Mouse (Mus musculus) cerebellum, postnatal 14 days (tissue): Measurements from ENCODE around the gene Lrrc4b.

Experiments used
- DNase-seq, 2 experiments: peaks; one replicate each; pipeline ENCODE4 v3.0.0; 2021; ENCODE audit warnings: mixed read lengths in 2 of 2

Lrrc4b gene

GRCm38 (mm10) chr7:44428968-44429521, at the start of gene Lrrc4b:
Lrrc4b (plus strand) TSS chr7:44429018.
- DNase-seq, result peak; percentile 79

- DNase-seq, result peak; percentile 56 to 63
Measured at GRCm38 (mm10) chr7:44382541-44382940, 46.3 kb upstream of the Lrrc4b start.

GRCm38 (mm10) chr7:44383980-44384715, 44.7 kb upstream of the Lrrc4b start, which contains the start of gene Syt3:
Syt3 (plus strand) TSS chr7:44384102.
- DNase-seq, result peak; percentile 87 to 92

- no peak for DNase-seq
Measured at GRCm38 (mm10) chr7:44384716-44385059, 44.1 kb upstream of the Lrrc4b start.

DNA sequence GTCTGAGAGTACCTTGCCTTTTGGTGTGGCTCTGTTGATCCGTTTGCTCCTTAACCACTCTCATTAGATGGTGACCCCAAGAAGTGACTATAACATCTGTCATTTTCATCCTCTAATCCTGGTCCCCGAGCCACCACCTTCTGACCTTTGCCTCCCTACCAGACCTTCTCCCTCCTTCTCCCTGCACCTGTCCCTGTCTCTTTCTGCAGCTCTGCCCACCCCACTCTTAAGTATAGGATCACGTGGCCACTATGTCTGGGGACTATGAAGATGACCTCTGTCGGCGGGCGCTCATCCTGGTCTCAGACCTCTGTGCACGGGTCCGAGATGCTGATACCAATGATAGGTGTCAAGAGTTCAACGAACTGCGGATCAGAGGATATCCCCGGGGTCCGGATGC, 43.1 kb upstream of the Lrrc4b start, which contains the start of gene 1700008O03Rik:
TSS of gene 1700008O03Rik (minus strand) at position 101 of the 400 bp plus-strand sequence.
- no peak for DNase-seq

DNA sequence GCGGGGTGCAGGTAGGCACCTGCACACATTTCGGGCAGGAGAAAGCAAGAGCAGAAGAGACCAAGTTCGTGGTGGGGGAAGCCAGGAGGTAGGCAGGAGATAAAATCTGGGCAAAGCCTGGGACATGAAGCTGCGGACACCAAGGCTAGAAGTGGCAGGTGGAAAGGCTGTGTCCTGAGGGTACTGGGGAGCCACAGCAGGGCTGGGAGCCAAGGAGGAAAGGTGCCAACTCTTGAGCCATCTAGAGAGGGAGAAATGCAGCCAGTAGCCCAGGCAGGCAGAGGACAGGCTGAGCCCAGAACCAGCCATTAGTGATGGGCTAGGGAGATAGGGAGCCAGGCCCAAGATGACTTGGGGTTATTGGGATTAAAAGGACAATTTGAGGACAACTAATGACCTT, 37.0 kb upstream of the Lrrc4b start:
- DNase-seq, result peak; percentile 97

GRCm38 (mm10) chr7:44392341-44392740, 36.5 kb upstream of the Lrrc4b start:
- peak; percentile 27 to 31 for DNase-seq

GRCm38 (mm10) chr7:44393284-44393683, 35.5 kb upstream of the Lrrc4b start:
- DNase-seq, result peak; percentile 31 to 32

GRCm38 (mm10) chr7:44398570-44398969, 30.2 kb upstream of the Lrrc4b start:
- DNase-seq, result peak; percentile 75 to 82

- DNase-seq, result no peak
Measured at GRCm38 (mm10) chr7:44401673-44402072, 27.1 kb upstream of the Lrrc4b start.

DNA sequence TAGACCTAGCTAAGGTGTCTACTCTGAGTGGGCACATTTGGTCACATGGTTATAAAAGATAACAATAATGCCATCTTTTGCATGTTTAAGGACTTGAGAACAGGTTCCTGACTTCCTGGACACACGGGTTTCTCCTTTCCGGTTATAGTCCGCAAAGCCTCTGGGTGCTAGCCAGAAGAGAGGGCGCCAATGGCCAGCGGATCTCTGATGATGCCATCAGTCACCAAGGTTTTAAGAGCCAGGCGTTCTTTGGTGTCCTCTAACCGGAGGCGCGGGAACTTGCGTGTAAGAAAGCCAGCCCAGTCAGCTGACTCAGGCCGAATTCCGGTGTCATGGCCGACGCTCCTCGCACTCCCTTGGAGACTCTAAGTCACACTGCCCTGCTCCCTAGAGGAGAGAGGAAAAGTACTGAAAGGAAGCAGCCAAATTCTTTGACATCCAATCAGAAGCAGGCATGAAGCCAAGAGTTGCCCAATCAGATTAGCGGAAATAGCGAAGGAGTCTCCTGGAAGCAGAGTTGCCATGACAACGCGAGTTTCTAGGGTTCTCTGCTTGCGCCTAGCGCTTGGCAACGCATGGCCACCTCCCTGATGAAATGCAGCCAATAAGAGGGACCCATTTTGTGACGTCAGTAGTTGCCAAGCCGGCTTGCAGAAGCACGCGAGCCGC, 23.3 kb upstream of the Lrrc4b start:
- peak; percentile 97 for DNase-seq

DNA sequence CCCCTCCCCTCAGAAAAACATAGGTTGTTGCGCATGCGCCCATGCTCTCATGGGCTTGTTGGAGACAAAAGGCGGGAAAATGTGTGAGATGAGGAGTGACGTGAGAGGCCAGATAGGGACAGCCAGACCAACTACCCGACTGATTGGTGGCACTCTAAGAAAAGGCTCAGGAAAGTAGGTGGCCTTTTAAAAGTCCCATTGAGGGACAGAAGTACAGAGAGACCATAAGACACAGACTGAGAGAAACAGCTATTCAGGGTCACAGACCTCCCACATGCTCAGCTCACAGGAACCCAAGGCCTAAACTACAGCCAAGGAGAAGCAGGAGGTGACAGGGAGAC, 22.8 kb upstream of the Lrrc4b start:
- DNase-seq, result no peak

- no peak for DNase-seq
Measured at GRCm38 (mm10) chr7:44411144-44411543, 17.7 kb upstream of the Lrrc4b start.

DNA sequence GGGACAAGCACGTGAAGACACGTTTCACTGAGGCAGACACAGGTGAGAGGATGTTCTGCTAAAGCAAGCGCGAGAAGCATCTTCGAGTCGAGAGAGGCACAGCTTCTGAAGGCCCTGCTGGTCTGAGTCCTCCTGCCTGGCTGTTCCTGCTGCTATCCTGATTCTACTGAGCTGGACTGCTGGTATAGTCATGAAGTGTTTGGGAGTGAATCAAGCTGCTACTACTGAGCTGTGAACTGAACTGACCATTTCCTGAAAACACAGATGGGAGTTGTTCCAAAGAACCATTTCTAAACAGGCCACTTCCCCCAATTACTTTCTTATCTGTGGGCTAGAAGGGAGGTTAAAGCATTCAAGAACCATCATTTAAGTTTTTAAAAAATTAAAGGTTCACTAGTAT, 15.5 kb upstream of the Lrrc4b start:
- DNase-seq, result no peak

GRCm38 (mm10) chr7:44427666-44428065, 1.2 kb upstream of the Lrrc4b start:
- peak in 1 of 2 experiments; percentile 20 for DNase-seq

GRCm38 (mm10) chr7:44428171-44428950, 457 bp upstream of the Lrrc4b start:
- DNase-seq, result peak; percentile 65 to 78

DNA sequence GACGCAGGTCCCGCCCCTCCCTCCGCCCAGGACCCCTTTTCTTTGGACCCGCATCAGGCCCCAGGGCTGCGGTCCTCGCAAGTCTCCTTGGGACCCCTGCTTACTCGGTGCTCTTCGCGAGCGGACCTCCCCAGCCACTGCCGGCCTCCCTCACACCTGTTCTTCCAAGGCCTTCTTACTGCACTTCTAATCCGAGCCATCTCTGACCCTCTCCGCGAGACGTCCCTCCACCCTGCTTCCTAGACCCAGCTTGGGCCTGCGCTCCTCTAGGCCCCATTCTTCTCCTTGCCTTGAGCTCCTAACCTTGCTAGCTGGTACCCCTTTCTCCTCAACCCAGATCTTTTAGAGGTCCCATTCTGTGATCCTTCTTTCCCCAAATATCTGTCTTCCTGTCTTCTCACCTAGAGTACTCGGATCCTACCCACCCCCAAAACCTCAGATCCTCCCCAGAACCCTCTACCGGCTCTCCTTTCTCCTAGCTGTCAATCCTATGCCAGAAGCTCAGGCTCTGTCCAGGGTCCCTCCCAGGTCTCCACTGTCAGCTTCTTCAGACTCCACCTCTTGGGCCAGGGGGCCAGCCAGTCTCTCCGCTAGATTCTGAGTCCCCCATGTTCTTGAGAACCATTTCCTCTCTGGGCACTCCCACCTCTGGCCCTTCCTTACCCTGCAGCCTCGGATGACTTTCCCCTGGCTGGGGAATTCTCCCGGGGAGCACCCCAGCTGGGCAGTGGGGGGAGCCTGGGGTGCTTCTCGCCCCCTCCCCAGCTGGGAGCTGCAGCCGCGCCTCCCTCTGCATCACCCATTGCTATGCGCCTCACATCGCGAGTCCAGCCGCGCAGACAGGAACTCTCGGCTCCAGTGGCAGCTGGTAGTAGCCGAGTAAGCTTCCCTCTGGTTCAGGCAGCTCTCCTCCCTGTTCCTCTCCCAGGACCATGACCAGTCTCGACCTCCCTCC, 993 bp downstream of the Lrrc4b start:
- peak; percentile 39 to 49 for DNase-seq

- DNase-seq, result no peak
Measured at GRCm38 (mm10) chr7:44432550-44432949, 3.7 kb downstream of the Lrrc4b start.

DNA sequence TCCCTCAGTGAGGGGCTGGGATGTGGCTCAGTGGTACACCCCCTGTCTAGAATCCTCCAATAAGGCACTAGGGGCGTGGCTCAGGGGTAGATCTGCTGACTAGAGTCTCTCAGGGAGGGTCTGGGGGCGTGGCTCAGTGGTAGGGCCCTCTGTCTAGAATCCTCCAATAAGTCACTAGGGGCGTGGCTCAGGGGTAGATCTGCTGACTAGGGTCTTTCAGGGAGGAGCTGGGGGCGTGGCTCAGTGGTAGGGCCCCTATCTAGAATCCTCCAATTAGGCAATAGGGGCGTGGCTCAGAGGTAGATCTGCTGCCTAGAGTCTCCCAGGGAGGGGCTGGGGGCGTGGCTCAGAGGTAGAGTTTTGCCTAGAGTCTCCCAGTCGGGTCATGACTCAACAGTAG, 4.6 kb downstream of the Lrrc4b start:
- DNase-seq, result peak in 1 of 2 experiments; percentile 72

GRCm38 (mm10) chr7:44434089-44434488, 5.3 kb downstream of the Lrrc4b start:
- DNase-seq, result no peak

DNA sequence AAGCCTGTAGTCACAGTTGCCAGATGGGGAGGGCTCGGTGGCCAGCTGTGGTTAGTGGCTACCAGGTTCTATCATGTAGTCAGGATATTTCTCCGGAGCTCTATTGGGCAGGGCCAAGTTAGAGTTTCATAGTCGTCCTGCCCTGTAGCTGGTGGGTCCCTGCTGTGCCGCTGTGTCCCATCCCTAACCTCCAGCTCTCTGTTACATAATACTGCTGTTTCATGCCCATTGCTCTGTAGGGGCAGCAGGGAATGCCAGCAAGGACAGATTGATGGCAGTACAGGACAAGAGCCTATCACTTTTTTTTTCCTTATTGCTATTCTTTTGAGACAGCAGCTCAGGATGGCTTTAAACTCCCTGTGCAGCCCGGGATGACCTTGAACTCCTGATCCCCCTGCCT, 7.0 kb downstream of the Lrrc4b start:
- peak; percentile 6 to 51 for DNase-seq

DNA sequence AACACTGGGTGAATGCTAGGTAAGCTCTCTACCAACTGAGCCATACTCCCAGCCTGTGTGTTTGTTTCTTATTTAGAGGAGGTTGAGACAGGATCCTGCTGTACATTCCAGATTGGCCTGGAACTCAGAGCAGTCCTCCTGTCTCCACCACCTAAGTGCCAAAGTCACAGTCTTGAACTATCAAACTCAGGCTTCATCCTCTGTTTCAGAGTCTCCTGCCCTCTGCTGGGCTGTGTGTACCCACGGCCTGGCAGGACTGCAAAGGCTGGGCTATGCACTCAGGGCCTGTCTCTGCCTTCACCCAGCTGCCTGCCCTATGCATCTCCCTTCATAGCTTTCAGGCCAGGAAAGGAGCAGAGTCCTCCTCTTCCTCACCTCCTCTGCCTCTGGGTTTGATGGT, 7.4 kb downstream of the Lrrc4b start:
- DNase-seq, result peak; percentile 57 to 63
